Mouse (Mus musculus) gastrocnemius, adult 18-20 months (tissue): ENCODE measurements at regions not wholly inside any gene's neighbourhood (a gene's known extent, or its start where the extent isn't known, plus 50 kb on each side); places are given as distances from the start of the nearest gene placed in this dataset.
A peak's percentile ranks its signal among the peaks of the same experiment; 100 is the strongest.
"Not testable (repeated sequence)": the region's sequence is repeated elsewhere in the genome, so short reads cannot be mapped to it uniquely, and the experiment has no call there.

Source experiments
- DNase-seq: peaks from one replicate; pipeline ENCODE4 v3.0.0; 2021; ENCODE audit warnings: low spot score

- no peak for DNase-seq
Observed at GRCm38 (mm10) chr5:148657936-148658640, 105.5 kb upstream of the Ubl3 start.

GRCm38 (mm10) chr5:148652525-148653243 lies 100.1 kb upstream of the Ubl3 start:
- no peak for DNase-seq

DNA sequence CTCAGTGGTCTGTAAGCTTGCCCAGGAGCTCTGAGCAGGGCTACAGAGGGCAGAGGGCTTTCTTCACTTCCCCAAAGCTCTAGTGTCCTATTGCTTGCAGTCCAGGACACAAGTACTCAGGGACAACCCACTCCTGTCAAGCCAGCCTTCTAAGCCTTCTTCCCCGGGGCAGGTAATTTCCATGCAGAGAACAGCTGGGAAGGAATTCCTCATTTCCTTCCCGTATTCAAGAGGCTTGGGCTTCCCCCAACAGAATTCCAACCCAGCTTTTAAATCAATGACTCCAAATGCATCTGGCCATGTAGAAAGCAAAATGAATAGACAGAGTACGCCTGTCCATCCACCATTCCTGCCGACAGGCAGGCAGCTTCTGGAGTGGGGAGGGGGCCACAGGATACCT lies 99.1 kb upstream of the Ubl3 start:
- no peak for DNase-seq

- not testable (repeated sequence) for DNase-seq
Observed at GRCm38 (mm10) chr5:148649573-148649972, 97.0 kb upstream of the Ubl3 start.

DNA sequence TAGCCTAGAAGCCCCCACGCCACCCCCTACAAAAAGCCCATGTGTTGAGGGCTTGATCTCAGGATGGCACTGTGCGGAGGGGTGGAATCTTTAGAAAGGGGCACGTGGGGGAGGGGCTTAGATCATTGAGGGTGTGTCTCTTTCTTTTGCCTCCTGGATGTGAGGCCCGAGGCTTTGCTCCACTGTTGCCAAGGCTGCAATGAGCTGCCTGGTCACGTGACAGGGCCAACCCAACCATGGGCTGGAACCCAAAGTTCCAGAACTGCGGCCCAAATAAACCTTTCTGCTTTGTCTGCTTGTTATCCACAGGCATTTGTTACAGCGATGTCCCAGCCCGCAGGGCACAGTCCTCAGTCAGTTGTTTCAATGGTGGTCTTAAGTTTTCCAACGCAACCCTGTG lies 96.5 kb upstream of the Ubl3 start:
- no peak for DNase-seq

DNA sequence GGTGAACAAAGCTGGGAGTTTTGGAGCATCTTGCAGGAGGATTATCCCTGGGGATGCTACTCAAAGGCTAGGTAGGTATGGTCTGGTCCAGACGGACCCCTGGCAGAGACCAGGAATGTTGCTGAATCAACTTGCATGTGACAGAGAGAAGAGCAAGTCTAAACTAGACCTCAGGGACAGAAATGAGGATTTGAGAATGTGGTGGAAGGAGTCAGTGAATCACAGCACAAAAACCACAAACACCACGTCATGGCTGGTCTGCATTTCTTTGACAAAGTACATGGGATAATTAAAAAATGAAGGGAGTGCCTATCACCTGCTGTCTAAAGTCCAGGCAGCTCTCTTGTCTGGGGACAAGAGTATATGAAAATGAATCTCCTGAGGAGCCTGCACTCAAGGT lies 95.1 kb upstream of the Ubl3 start:
- no peak for DNase-seq

GRCm38 (mm10) chr5:148645772-148646171 lies 93.2 kb upstream of the Ubl3 start:
- no peak for DNase-seq

DNA sequence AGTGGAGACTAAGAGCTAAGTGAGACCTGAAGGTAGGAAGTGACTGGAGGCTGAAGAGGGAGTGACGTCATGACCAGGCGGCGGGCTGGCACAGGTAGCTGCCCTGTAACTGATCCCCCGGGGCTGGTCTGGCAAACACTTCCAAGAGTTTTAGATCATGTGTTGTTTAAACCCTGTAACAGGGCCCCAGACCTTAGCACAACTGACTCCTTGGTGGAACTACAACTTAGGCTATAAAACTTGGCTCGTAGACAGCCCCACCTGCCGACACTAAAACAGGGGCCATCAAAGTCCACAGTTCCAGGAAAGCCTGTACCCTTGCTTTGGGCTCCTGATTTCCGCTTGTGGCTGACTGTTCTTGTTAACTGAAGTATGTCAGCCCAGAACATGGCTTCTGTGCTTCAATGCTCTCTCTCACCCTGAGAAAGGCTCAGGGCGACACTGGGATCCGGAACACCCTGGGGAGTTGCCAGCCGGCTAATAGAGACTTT lies 92.6 kb upstream of the Ubl3 start:
- no peak for DNase-seq

GRCm38 (mm10) chr5:148644345-148644744 lies 91.8 kb upstream of the Ubl3 start:
- DNase-seq: no peak

DNA sequence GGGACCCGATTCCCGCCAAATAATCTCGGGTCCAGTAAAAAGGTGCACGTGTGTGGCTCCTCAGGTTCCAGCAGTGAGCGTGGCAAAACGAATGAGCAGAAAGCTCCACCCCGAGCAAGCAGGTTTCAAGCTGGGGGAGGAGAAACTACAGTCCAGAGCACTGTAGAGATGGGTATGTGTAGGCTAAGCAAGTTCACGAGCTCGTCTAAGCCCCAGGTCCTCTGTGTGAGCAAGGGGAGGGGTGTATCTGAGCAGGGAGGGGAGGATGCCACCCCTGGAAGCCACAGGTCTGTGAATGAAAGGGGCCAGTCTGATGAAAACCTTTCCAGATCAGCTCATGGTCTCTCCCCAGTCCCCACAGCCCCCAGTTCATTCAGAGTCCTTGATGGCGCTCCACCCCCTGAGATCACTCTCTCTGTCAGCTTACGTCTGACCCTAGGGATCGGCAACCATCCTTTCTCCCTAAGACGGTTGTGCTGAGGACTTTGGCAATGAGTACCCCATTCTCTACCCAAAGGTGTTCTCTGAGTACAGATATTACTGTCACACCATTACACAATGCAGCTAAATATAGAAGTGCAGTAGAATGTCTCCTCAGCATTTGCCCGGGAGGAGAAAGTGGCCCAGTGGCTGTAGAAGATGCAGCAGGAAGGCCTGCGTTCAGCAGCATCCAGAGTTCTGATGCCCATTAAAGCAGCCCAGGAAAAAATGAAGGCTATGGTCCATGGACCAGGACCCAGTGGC lies 89.2 kb upstream of the Ubl3 start:
- DNase-seq: no peak

DNA sequence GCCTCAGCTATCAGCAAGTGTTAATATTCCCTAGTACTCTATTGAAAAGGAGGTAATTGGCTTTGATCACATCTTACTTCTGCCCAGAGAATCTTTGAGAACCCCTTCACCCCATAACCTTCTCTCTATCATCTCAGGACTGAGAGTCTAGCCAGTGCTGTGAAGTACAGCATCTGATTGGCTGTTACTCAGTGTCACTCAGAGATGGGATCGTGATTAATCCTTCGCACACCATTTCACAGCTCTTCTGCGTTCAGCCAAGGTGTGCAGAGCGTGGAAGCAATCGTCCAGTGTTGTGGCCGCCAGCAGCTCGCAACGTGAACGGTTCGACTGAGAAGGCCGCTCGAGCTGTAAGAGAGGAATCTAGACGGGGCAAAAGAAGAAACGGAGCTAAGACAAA lies 87.9 kb upstream of the Ubl3 start:
- no peak for DNase-seq

DNA sequence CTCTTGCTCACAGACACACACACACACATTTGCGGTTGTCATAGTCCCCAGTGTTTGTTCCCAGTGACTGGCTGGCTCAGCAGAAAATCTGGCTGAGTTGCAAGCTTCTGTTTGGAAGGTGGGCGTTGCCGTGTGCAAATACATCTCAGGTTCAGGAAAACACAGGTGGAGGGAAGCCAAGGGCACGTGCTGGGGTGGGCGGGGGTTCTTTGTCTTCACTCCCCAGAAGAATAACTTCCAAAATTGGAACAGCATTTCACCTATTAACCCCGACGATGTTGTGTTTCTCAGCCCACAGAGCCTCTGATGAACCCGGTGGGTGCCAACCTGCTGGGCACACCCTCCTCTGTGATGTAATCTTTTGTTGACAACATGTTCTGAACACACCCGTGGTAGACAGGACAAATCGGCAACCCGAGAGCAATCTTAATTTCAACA lies 82.3 kb upstream of the Ubl3 start:
- no peak for DNase-seq

DNA sequence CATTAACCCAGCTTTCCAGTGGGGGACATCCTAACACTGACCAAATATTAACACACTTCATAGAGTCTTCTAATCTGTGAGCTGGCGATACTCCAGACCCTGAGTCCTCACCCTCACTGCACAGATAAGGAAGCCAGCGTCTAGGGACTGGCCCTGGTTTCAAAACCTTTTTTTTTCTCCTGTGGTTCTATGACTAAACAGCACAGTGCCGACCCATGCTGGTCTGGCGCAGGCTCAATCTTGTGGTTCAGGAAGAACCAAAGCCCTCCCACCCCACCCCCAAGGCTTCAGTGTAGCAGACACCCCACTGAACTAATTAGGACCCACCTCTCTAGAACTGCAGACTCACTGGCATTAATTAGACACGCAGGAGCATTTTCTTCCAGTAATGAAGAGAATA lies 81.4 kb upstream of the Ubl3 start:
- no peak for DNase-seq

DNA sequence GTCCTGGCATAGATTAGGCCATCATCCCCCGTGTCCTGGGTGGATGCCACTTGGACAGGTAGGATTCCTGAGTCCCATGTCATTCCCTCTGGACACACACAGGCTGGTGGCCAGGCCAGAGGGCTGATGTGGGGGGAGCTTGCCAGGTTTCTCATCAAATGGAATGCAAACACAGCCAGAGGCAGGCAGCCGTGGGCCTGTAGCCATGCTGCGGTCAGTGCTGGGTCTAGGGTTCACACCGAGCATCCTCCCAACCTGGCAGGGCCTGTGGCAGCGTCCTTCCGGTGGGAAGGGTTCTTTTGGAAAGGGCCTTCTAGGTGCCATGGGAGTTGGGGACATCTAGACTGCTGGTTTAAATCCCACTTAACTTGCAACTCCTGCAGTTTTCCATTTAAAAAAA lies 80.7 kb upstream of the Ubl3 start:
- no peak for DNase-seq

GRCm38 (mm10) chr5:148632516-148633170 lies 80.1 kb upstream of the Ubl3 start:
- peak; percentile 43 for DNase-seq

DNA sequence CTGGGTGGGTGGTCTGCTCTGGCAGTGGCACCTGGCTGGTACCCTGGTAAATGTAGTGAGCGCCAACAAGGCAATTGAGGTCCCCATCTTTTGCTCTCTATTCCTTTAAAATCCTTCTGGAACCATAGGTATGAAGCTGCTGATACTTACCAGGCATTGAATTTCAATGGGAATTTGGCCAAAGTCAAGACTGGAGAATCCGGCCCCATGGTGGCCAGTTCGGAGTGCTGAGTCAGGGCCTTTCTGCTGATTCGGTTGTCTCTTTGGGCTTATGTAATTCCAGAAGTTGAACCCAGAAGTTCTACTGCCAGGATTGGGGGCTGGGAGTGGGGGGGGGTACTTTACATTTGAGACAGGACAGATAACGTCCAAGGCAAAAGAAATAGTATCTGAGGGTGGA lies 79.0 kb upstream of the Ubl3 start:
- DNase-seq: no peak

- DNase-seq: no peak
Observed at GRCm38 (mm10) chr5:148626014-148626413, 73.4 kb upstream of the Ubl3 start.

DNA sequence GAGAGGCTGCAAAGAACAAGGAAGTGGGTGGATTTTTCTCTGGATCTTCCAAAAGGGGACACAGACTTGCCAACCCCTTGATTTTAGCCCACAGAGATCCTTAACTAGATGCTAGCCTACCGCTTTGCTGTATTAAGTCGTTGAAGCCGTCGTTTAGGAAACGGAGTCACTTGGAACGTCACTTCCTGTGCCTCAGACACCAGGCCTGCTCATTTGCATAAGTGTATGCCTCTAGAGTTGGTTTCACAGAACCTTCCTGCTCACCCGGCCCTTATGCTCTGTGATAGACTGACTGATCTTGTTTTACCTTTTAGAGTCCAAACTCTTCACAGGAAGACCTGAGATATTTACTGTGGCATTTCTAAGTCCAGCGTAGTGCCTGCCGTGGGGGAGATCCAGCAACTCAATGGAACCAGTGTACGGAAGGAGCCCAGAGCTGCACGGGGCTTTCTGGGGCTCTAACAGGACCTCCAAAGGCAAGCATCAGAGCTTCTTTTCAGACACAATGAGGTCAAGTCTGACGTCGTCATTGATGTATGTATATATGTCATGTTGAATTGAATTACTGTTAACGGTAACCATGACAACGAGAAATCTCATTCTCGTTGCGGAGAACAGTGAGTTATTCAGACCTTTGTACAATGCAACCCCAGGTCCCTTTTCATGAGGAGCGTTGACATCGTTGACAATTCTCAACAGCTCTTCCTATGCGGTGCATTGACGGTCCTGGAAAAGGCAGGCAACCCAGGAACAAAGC lies 72.2 kb upstream of the Ubl3 start:
- DNase-seq: no peak

DNA sequence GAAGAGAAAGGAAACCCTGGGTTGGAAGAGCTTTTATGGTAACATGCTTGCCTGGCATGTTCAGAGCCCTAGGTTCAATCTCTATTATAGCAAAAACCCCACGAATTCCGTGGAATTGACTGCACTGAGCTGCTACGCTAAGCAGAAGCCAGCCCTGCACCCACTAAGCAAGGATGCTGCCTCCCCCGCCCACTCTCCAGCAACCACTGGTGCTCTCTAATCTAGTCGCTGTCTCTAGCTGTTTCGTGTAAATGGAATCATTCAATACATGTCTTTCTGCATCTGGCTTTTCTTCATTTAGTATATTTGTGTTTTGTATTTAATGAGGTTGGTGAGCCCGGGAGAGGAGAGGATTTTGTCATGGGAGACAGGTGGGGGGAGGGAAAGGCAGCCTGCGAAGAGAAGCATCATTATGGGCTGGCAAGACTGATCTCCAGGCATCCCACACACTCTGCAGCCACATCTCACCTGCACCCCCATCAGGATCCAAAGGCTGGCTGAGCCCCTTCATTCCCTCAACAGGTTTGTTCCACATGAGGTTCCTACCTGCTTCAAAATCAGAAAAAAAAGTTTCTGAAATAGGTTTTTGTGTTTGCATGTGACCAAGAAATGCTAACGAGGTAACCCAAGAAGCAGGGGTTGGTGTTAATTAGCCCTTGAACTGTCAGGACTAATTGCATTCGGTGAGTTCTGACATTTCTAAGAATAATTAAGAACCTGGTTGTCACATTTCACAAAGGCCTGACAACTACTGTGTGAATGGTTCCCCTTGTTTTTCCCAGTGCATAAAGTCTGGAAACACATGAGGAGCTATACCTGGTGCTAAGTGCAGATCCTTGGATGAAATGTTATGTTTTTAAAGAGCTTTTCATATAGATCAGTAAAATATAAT lies 68.6 kb upstream of the Ubl3 start:
- no peak for DNase-seq

- no peak for DNase-seq
Observed at GRCm38 (mm10) chr5:148619917-148620316, 67.3 kb upstream of the Ubl3 start.
